Mouse (Mus musculus): ENCODE measurements around the gene Zfp512b. TPM values are rescaled to one million over a fixed set of nuclear protein-coding genes. Genes with fewer than 3 reads are reported as not detected.

Gene Zfp512b
- polyA plus RNA-seq, 1 experiment from 2014 or later: 63.5 TPM

GRCm38 (mm10) chr2:181579681-181580080, 12.9 kb downstream of the Zfp512b start:
- no peak for ATAC-seq (ENCODE audit: insufficient number of reproducible peaks, insufficient read depth, low FRiP score, low TSS enrichment, low read depth)
- WGBS: 100% methylated on average over 1 of the region's 1 CpGs
- Histone ChIP-seq H3K36me3 (peaks cover 20% of the 10 kb centered on the region), H3K4me2 (no peak overlapping the region), H3K9ac (replicated peaks) (no peak overlapping the region), H3K4me1 (replicated peaks) (peaks cover 8% of the 10 kb centered on the region), H3K27ac (no peak overlapping the region), H3K27me3 (no peaks in the 10 kb centered on the region), H3K9me3 (no peaks in the 10 kb centered on the region), H3K4me3 (replicated peaks) (no peak overlapping the region)

DNA sequence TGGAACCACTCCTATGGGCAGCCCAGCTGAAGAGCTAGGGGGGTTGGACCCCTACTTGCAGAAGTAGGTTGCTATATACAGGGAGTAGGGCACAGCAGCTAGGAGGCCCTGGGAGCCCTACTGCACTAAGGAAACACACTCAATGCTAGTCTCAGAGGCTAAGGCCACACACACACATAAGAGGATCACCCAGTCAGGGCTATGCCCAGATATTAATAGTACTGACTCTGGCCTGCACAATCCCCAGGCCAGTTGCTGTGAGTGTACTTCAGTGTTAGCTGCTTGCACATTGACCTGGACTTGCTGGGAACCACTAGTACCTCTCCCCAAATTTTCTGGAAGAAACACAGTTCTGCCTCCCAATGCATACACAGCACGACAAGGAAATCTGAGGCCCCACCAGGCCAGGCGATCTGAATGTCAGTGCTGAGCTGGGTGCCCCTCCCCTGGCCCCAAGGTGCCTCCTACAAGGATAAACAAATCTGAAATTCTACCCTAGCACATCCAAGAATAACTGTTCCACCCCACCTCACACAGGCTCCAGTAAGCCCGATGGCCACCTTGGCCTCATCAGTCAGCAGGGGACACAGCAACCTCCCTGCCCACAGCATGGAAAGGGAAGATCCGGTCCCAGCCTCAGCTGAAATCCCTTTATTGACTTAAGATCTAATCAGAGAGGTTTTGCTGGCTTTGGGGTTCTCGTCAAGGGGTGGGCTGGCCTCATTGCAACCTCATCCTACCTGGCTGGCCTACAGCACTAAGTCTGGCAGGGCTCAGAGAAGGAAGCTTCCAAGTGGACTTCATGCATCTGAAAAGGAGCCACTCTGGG, 13.6 kb downstream of the Zfp512b start:
- no peaks in the 10 kb centered on the region for H3K27me3 ChIP-seq
- H3K4me3 ChIP-seq (replicated peaks): no peak overlapping the region
- WGBS: 66% methylated on average over 5 of the region's 5 CpGs
- no peak overlapping the region for H3K27ac ChIP-seq
- peaks cover 16% of the 10 kb centered on the region for H3K36me3 ChIP-seq
- peaks cover 8% of the 10 kb centered on the region for H3K4me1 ChIP-seq (replicated peaks)
- H3K9ac ChIP-seq (replicated peaks): no peak overlapping the region
- H3K9me3 ChIP-seq: no peaks in the 10 kb centered on the region
- no peak overlapping the region for H3K4me2 ChIP-seq
- no peak for ATAC-seq (ENCODE audit: insufficient number of reproducible peaks, insufficient read depth, low FRiP score, low TSS enrichment, low read depth)

- Histone ChIP-seq H3K36me3 (peaks cover 12% of the 10 kb centered on the region), H3K27ac (no peak overlapping the region), H3K9ac (replicated peaks) (no peak overlapping the region), H3K4me2 (no peak overlapping the region), H3K4me3 (replicated peaks) (no peak overlapping the region), H3K27me3 (no peaks in the 10 kb centered on the region), H3K9me3 (no peaks in the 10 kb centered on the region), H3K4me1 (replicated peaks) (peaks cover 8% of the 10 kb centered on the region)
- 87% methylated on average over 7 of the region's 7 CpGs for WGBS
- no peak for ATAC-seq (ENCODE audit: insufficient number of reproducible peaks, insufficient read depth, low FRiP score, low TSS enrichment, low read depth)
Measured at GRCm38 (mm10) chr2:181577981-181578581, 14.5 kb downstream of the Zfp512b start.

DNA sequence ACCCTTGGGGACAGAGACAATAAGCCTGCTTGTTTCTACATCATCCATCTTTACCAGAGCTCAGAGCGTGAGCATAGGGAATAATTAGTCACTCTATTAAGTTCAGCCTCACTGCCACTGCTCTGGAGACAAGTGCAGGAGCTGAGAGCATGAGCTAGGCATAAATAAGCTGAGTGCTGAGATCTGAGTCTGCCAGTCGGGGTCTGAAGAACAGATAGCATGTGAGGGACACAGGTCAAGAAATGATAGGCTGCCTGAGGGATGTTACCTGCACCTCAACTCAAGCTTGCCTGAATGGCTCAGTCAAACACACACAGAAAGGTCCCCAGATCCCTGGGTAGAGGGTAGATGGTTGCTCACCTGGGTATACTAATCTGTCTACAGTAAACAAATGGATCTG, 15.5 kb downstream of the Zfp512b start:
- Histone ChIP-seq H3K27me3 (no peaks in the 10 kb centered on the region), H3K36me3 (peaks cover 18% of the 10 kb centered on the region), H3K4me3 (replicated peaks) (no peak overlapping the region), H3K4me2 (no peak overlapping the region), H3K27ac (no peak overlapping the region), H3K4me1 (replicated peaks) (peaks cover 8% of the 10 kb centered on the region), H3K9ac (replicated peaks) (no peak overlapping the region), H3K9me3 (no peaks in the 10 kb centered on the region)
- no peak for ATAC-seq (ENCODE audit: insufficient number of reproducible peaks, insufficient read depth, low FRiP score, low TSS enrichment, low read depth)
- WGBS: 68% methylated on average over 2 of the region's 2 CpGs

DNA sequence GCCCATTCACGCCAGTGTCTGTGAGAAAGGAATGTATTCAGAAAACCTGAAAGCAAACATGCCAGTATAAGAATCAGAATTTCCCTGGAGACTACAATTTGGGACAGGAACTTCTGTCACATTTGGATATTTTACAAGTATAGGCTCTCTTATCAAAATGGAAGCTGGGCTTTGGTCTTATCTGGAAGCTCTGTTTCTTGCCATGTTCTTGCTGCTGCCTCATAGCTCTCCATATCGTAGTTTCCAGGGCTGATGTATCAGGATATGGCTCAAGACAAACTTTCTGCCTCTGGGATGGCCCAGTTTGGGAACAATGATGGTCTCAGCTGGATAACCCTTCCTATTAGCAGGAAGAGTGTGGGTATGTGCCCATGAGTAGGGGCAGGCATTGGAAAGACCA, 16.0 kb downstream of the Zfp512b start:
- peaks cover 20% of the 10 kb centered on the region for H3K36me3 ChIP-seq
- no peak overlapping the region for H3K9ac ChIP-seq (replicated peaks)
- 90% methylated on average over 2 of the region's 2 CpGs for WGBS
- H3K27ac ChIP-seq: no peak overlapping the region
- no peaks in the 10 kb centered on the region for H3K9me3 ChIP-seq
- H3K4me3 ChIP-seq (replicated peaks): no peak overlapping the region
- H3K4me2 ChIP-seq: no peak overlapping the region
- peaks cover 8% of the 10 kb centered on the region for H3K4me1 ChIP-seq (replicated peaks)
- H3K27me3 ChIP-seq: no peaks in the 10 kb centered on the region
- no peak for ATAC-seq (ENCODE audit: insufficient number of reproducible peaks, insufficient read depth, low FRiP score, low TSS enrichment, low read depth)

DNA sequence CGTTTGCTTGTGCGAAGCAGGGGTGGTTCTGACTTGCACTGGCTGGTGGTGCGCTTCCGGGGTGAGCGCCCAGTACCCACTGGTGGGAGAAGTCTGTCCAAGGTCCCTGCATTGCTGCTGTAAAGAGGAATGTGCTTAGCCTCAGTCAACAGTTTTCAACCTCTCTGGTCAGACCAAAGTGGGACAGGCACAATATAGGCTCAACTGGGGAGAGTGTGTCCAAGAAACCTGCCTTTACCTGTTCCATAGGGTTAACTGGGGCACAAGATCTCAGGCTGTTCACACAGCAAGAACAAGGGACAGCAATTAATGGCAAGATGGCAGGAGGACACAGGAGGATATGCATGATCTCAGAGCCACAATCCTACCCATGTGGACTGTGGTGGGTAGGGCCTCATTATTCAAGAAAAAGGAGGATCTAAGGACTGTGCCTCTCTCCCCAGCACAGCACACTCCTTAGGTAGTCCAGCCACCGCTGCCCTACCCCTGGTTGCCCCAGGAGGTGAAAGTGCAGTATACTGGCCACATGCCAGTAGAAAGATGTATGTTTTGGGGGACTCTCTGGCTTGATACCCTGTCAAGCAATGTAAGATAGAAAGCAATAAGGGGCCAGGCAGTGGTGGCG, 17.6 kb downstream of the Zfp512b start:
- Histone ChIP-seq H3K4me1 (replicated peaks) (no peaks in the 10 kb centered on the region), H3K27ac (no peak overlapping the region), H3K4me3 (replicated peaks) (no peak overlapping the region), H3K27me3 (no peaks in the 10 kb centered on the region), H3K4me2 (no peak overlapping the region), H3K9ac (replicated peaks) (no peak overlapping the region), H3K9me3 (no peaks in the 10 kb centered on the region), H3K36me3 (peaks cover 20% of the 10 kb centered on the region)
- 89% methylated on average over 7 of the region's 7 CpGs for WGBS
- no peak for ATAC-seq (ENCODE audit: insufficient number of reproducible peaks, insufficient read depth, low FRiP score, low TSS enrichment, low read depth)

GRCm38 (mm10) chr2:181573961-181574360, 18.6 kb downstream of the Zfp512b start:
- Histone ChIP-seq H3K36me3 (peaks cover 20% of the 10 kb centered on the region), H3K4me3 (replicated peaks) (no peak overlapping the region), H3K4me2 (no peak overlapping the region), H3K9me3 (no peaks in the 10 kb centered on the region), H3K9ac (replicated peaks) (no peak overlapping the region), H3K27ac (no peak overlapping the region), H3K4me1 (replicated peaks) (no peaks in the 10 kb centered on the region), H3K27me3 (no peaks in the 10 kb centered on the region)
- no peak for ATAC-seq (ENCODE audit: insufficient number of reproducible peaks, insufficient read depth, low FRiP score, low TSS enrichment, low read depth)
- 90% methylated on average over 9 of the region's 9 CpGs for WGBS

- Histone ChIP-seq H3K9ac (replicated peaks) (no peak overlapping the region), H3K4me2 (no peak overlapping the region), H3K9me3 (no peaks in the 10 kb centered on the region), H3K4me3 (replicated peaks) (no peak overlapping the region), H3K27ac (no peak overlapping the region), H3K36me3 (peaks cover 20% of the 10 kb centered on the region), H3K4me1 (replicated peaks) (no peaks in the 10 kb centered on the region), H3K27me3 (no peaks in the 10 kb centered on the region)
- 91% methylated on average over 15 of the region's 15 CpGs for WGBS
- no peak for ATAC-seq (ENCODE audit: insufficient number of reproducible peaks, insufficient read depth, low FRiP score, low TSS enrichment, low read depth)
Measured at GRCm38 (mm10) chr2:181572921-181573920, 19.4 kb downstream of the Zfp512b start.

- no peak overlapping the region for H3K9ac ChIP-seq (replicated peaks)
- H3K4me2 ChIP-seq: no peak overlapping the region
- WGBS: 89% methylated on average over 11 of the region's 11 CpGs
- H3K27me3 ChIP-seq: no peaks in the 10 kb centered on the region
- no peaks in the 10 kb centered on the region for H3K4me1 ChIP-seq (replicated peaks)
- no peak overlapping the region for H3K27ac ChIP-seq
- H3K9me3 ChIP-seq: no peaks in the 10 kb centered on the region
- no peak for ATAC-seq (ENCODE audit: insufficient number of reproducible peaks, insufficient read depth, low FRiP score, low TSS enrichment, low read depth)
- peaks cover 20% of the 10 kb centered on the region for H3K36me3 ChIP-seq
- no peak overlapping the region for H3K4me3 ChIP-seq (replicated peaks)
Measured at GRCm38 (mm10) chr2:181571941-181572670, 20.5 kb downstream of the Zfp512b start.

DNA sequence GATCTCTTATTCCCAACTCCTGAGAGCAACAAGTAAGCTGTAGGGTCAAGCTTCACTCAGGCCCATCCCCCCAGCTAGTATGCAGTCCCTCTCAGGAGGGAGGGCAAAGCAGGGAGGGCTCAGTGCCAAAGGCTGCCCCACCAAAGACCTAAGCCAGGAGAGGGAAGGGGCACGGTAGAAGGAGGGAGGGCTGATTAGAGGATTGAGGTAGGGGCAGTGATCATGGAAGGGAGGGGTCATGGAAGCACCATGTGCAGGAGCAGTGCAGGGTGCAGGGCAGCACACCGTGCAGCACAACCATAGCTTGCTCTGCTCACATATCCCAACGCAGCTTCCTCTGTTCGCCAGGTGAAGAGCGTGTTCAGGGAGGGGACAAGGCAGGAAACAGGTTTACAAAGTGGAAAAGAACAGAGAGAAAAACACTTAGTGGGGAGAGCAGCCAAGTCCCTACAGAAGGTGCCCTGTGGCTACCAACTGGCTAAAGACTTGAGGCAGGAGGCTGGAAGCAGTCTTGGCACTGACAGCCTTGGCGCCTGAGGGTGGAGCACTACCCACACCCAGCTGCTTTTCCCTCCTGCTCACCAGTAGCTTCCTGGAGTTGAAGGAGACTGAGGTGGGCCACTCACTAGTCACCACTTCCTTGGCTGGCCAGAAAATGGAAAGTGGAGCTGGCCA, 21.5 kb downstream of the Zfp512b start:
- Histone ChIP-seq H3K36me3 (peaks cover 20% of the 10 kb centered on the region), H3K4me1 (replicated peaks) (no peaks in the 10 kb centered on the region), H3K4me3 (replicated peaks) (no peak overlapping the region), H3K27ac (no peak overlapping the region), H3K9ac (replicated peaks) (no peak overlapping the region), H3K27me3 (no peaks in the 10 kb centered on the region), H3K4me2 (no peak overlapping the region), H3K9me3 (no peaks in the 10 kb centered on the region)
- ATAC-seq (ENCODE audit: insufficient number of reproducible peaks, insufficient read depth, low FRiP score, low TSS enrichment, low read depth): no peak
- WGBS: 69% methylated on average over 6 of the region's 6 CpGs
